Mouse (Mus musculus) liver, embryonic 18 days (tissue): Measurements from ENCODE around the gene BC061237. TPM values are rescaled to one million over a fixed set of nuclear protein-coding genes. Genes with fewer than 3 reads are reported as not detected.

Experiments used
- polyA plus RNA-seq: library from polyadenylated mRNA; depleted of rRNA; stranded (reverse); fragments of >200 nt; gene quantifications from 2 replicates; pipeline ENCODE4 v1.2.3, GENCODE M21; 2012; rRNA removed

The BC061237 gene
- not detected in 2 replicates for polyA plus RNA-seq

GRCm38 (mm10) chr14:44492163-44492562 is at the start of gene BC061237:
Gene BC061237 (plus strand): TSS chr14:44492463.

GRCm38 (mm10) chr14:44517976-44518375 is 25.7 kb downstream of the BC061237 start, which contains the start of gene Gm17093:
Gene Gm17093 (plus strand): TSS chr14:44518276.

Other genes with a start within 250 kb of the BC061237 start
- not detected in 2 replicates for gene Gm8220, start 206.9 kb upstream of the BC061237 start, polyA plus RNA-seq
- gene Gm5930, start 153.9 kb upstream of the BC061237 start, polyA plus RNA-seq = not detected in 2 replicates
- gene Gm8229, start 127.1 kb upstream of the BC061237 start, polyA plus RNA-seq = not detected in 2 replicates
- not detected in 2 replicates for gene Gm3371, start 81.8 kb upstream of the BC061237 start, polyA plus RNA-seq
- gene Gm8232, start 58.8 kb upstream of the BC061237 start, polyA plus RNA-seq = not detected in 2 replicates
- not detected in 2 replicates for gene Gm17093, start 25.8 kb downstream of the BC061237 start, polyA plus RNA-seq
- not detected in 2 replicates for gene Gm8247, start 90.7 kb downstream of the BC061237 start, polyA plus RNA-seq
- not detected in 2 replicates for gene Gm5624, start 135.5 kb downstream of the BC061237 start, polyA plus RNA-seq
- gene Gm8257, start 214.0 kb downstream of the BC061237 start, polyA plus RNA-seq = not detected in 2 replicates